In genomic region chr1:86148161-86148560, GRCm38 (mm10) we compare ENCODE assay signal across 20 mouse cellular contexts. TPM values are rescaled to one million over a fixed set of nuclear protein-coding genes. Genes with fewer than 3 reads are reported as not detected.
DNase-seq lines count a peak whose midpoint lies in the region; ATAC-seq and TF ChIP-seq lines count a peak whose summit lies in the region.
"Had no signal": no experiment of that assay in that cellular context is flagged by ENCODE, and none has a peak within 500 bp of the region (broad histone marks: within the 10 kb centered on the region; RNA-seq: fewer than 3 reads in every experiment).

No protein-coding gene starts in this region.

- no peak overlapping the region for H3K4me2 ChIP-seq in lung, embryonic 14.5 days
- H3K4me2 ChIP-seq: embryonic facial prominence, embryonic 15.5 days; forebrain, embryonic 12.5 days; heart, embryonic 11.5 days; heart, embryonic 15.5 days; hindbrain, embryonic 13.5 days had no signal

- no peak for ATAC-seq in cerebellum, adult (ENCODE audit: insufficient number of reproducible peaks, low FRiP score, low TSS enrichment)
- ATAC-seq in lung, embryonic 14.5 days (ENCODE audit: insufficient read depth), result no peak
- ATAC-seq: forebrain, postnatal 0 days; hindbrain, postnatal 0 days had no signal

- no peak for TF ChIP-seq POLR2A in embryonic fibroblast, embryonic 13.5 days (IDR thresholded peaks at IDR 0.05; ENCODE audit: low read depth, low read length)

- H3K9ac ChIP-seq in lung, embryonic 14.5 days, result no peak overlapping the region
- H3K9ac ChIP-seq: embryonic facial prominence, embryonic 15.5 days; forebrain, embryonic 12.5 days; forebrain, postnatal 0 days; heart, embryonic 15.5 days; hindbrain, embryonic 13.5 days had no signal

- DNase-seq in cerebellum, postnatal 10 days, result peak; percentile 36 to 53
- peak; percentile 5 for DNase-seq in lung, embryonic 14.5 days
- DNase-seq in lung, postnatal 36 days, result no peak
- DNase-seq in spleen, adult 18-20 months, result no peak
- no peak for DNase-seq in adrenal gland, postnatal 25 days
- DNase-seq: forebrain, postnatal 0 days; heart, adult 2 months; kidney, adult 11 months had no signal

- H3K4me3 ChIP-seq in lung, embryonic 14.5 days (ENCODE audit: low read depth, low read length), result no peak overlapping the region
- no peak overlapping the region for H3K4me3 ChIP-seq in embryonic fibroblast, embryonic 13.5 days (ENCODE audit: insufficient read depth, low read length)
- H3K4me3 ChIP-seq: embryonic facial prominence, embryonic 15.5 days; forebrain, embryonic 12.5 days; heart, adult 2 months; heart, embryonic 15.5 days; hindbrain, embryonic 13.5 days had no signal

- no peaks in the 10 kb centered on the region for H3K27me3 ChIP-seq in lung, embryonic 14.5 days (ENCODE audit: insufficient read depth, low read length)
- H3K27me3 ChIP-seq: embryonic facial prominence, embryonic 15.5 days; forebrain, embryonic 12.5 days; heart, embryonic 15.5 days; hindbrain, embryonic 13.5 days had no signal

- H3K9me3 ChIP-seq in lung, embryonic 14.5 days (ENCODE audit: low read depth, low read length), result no peaks in the 10 kb centered on the region
- H3K9me3 ChIP-seq: embryonic facial prominence, embryonic 15.5 days; forebrain, embryonic 12.5 days; heart, embryonic 15.5 days; hindbrain, embryonic 13.5 days had no signal

- no peak for TF ChIP-seq CTCF in lung, embryonic 14.5 days (IDR thresholded peaks at IDR 0.05; ENCODE audit: low read depth)
- no peak for TF ChIP-seq CTCF in embryonic fibroblast, embryonic 13.5 days (IDR thresholded peaks at IDR 0.05; ENCODE audit: borderline replicate concordance, insufficient read depth, low read length)

- H3K4me1 ChIP-seq in lung, embryonic 14.5 days (ENCODE audit: insufficient read depth), result no peaks in the 10 kb centered on the region
- peaks cover 3% of the 10 kb centered on the region; the same call in 1 of the 2 replicates for H3K4me1 ChIP-seq in embryonic fibroblast, embryonic 13.5 days (ENCODE audit: control insufficient read depth, insufficient read depth, low read length)
- H3K4me1 ChIP-seq: embryonic facial prominence, embryonic 15.5 days; forebrain, embryonic 12.5 days; hindbrain, embryonic 13.5 days had no signal

- WGBS in lung, embryonic 14.5 days, result 76% methylated on average over 9 of the region's 9 CpGs

- H3K27ac ChIP-seq in lung, embryonic 14.5 days (ENCODE audit: low read depth), result no peak overlapping the region
- H3K27ac ChIP-seq in embryonic fibroblast, embryonic 13.5 days (ENCODE audit: insufficient read depth, low read length), result peak overlapping the region; percentile 79
- H3K27ac ChIP-seq: embryonic facial prominence, embryonic 15.5 days; forebrain, embryonic 12.5 days; heart, adult 2 months; heart, embryonic 15.5 days; hindbrain, embryonic 13.5 days; hindbrain, postnatal 0 days had no signal

- no peaks in the 10 kb centered on the region for H3K36me3 ChIP-seq in lung, embryonic 14.5 days (ENCODE audit: insufficient read depth)
- H3K36me3 ChIP-seq: embryonic facial prominence, embryonic 15.5 days; forebrain, embryonic 12.5 days; heart, embryonic 15.5 days had no signal

RNA-seq across cellular contexts. Expression of gene Armc9, which starts 6.4 kb away (rescaled TPM):
- polyA plus RNA-seq in lung, embryonic 14.5 days (2014; fragmentation: Nextera tagmentation; extraction: Ambion mirVana), result 22.3 and 28.2 TPM in 2 replicates
- polyA plus RNA-seq in embryonic fibroblast, embryonic 13.5 days (2011; ENCODE audit: insufficient read length, low read depth, missing spikeins), result 12.7 and 14.8 TPM in 2 replicates
- total RNA-seq in adrenal gland, postnatal 25 days (2021), result 12.4 and 13.0 TPM in 2 replicates

RNA-seq across cellular contexts. Expression of gene Gm21972, which starts 14.7 kb away (rescaled TPM):
- polyA plus RNA-seq in lung, embryonic 14.5 days (2014; fragmentation: Nextera tagmentation; extraction: Ambion mirVana), result not detected in 2 replicates
- 7.6 and 10.5 TPM in 2 replicates for polyA plus RNA-seq in embryonic fibroblast, embryonic 13.5 days (2011; ENCODE audit: insufficient read length, low read depth, missing spikeins)
- total RNA-seq in adrenal gland, postnatal 25 days (2021), result 1.5 and 4.6 TPM in 2 replicates
- total RNA-seq: ES-E14 had no signal
- polyA plus RNA-seq: embryonic facial prominence, embryonic 15.5 days; gonadal fat pad, adult 2 months; heart, adult 2 months; heart, embryonic 11.5 days had no signal

RNA-seq across cellular contexts. Expression of gene Htr2b, which starts 36.4 kb away (rescaled TPM):
- 0.31 and 0.63 TPM in 2 replicates for polyA plus RNA-seq in lung, embryonic 14.5 days (2014; fragmentation: Nextera tagmentation; extraction: Ambion mirVana)
- polyA plus RNA-seq in embryonic fibroblast, embryonic 13.5 days (2011; ENCODE audit: insufficient read length, low read depth, missing spikeins), result 0.23 and 0.25 TPM in 2 replicates
- total RNA-seq in adrenal gland, postnatal 25 days (2021), result 0.21 TPM in 1 of 2 replicates, not detected in the other
- total RNA-seq: forebrain, postnatal 0 days; gastrocnemius, adult 18-20 months; hindbrain, postnatal 0 days had no signal
- polyA plus RNA-seq: cerebellum, adult 2 months had no signal

Comparison
In these comparisons a context has a peak if more than half of its experiments do, and no peak if none do; other contexts are left out.
1. DNase-seq: peak in cerebellum, postnatal 10 days (2 of 2) and lung, embryonic 14.5 days (single experiment); none in lung, postnatal 36 days (single experiment), spleen, adult 18-20 months (0 of 2) and adrenal gland, postnatal 25 days (single experiment).